Mouse (Mus musculus) ES-Bruce4 (cell line): Measurements from ENCODE around the gene Gemin6. TPM values are rescaled to one million over a fixed set of nuclear protein-coding genes. Genes with fewer than 3 reads are reported as not detected.

Experiments used
- H3K27ac ChIP-seq: 2 replicates; pipeline ENCODE4 v1.5.1; 2012; ENCODE audit warnings: low read length, inconsistent platforms; ENCODE audit not compliant: insufficient read depth
- H3K27me3 ChIP-seq: 2 replicates; pipeline ENCODE4 v1.6.1; 2012; ENCODE audit warnings: mild to moderate bottlenecking, low read length, inconsistent platforms; ENCODE audit not compliant: control insufficient read depth, poor library complexity, insufficient read depth, severe bottlenecking
- H3K36me3 ChIP-seq: 2 replicates; pipeline ENCODE4 v1.6.1; 2012; ENCODE audit warnings: inconsistent platforms, mild to moderate bottlenecking, low read length, moderate library complexity; ENCODE audit not compliant: control insufficient read depth, poor library complexity, insufficient read depth, severe bottlenecking
- H3K4me1 ChIP-seq: one replicate; pipeline ENCODE4 v1.8.1; 2011; ENCODE audit warnings: low read length; ENCODE audit not compliant: control insufficient read depth, insufficient read depth
- H3K4me3 ChIP-seq: 2 replicates; pipeline ENCODE4 v1.5.1; 2011; ENCODE audit warnings: low read depth, mild to moderate bottlenecking, low read length
- H3K9ac ChIP-seq: 2 replicates; pipeline ENCODE4 v1.6.1; 2012; ENCODE audit warnings: low read depth, mild to moderate bottlenecking, inconsistent platforms; ENCODE audit not compliant: poor library complexity, severe bottlenecking
- H3K9me3 ChIP-seq: replicated peaks from 2 replicates; pipeline ENCODE4 v1.6.1; 2012; ENCODE audit warnings: mild to moderate bottlenecking, low read length, inconsistent platforms; ENCODE audit not compliant: control insufficient read depth, poor library complexity, insufficient read depth, severe bottlenecking
- CTCF ChIP-seq: IDR thresholded peaks from one replicate; pipeline ENCODE4 v1.8.1; 2011; ENCODE audit warnings: low read depth, low read length
- EP300 ChIP-seq: IDR thresholded peaks from 2 replicates; pipeline ENCODE4 v1.6.1; 2011; ENCODE audit warnings: low read depth, low read length; ENCODE audit not compliant: insufficient read depth
- POLR2A ChIP-seq: IDR thresholded peaks from one replicate; pipeline ENCODE4 v1.8.1; 2011; ENCODE audit warnings: low read length; ENCODE audit not compliant: insufficient read depth
- polyA plus RNA-seq: library from polyadenylated mRNA; stranded (reverse); fragments of >200 nt; gene quantifications from 2 replicates; pipeline ENCODE4 v1.2.4, GENCODE M21; 2011; ENCODE audit warnings: low read depth; ENCODE audit not compliant: missing spikeins, insufficient read depth, insufficient read length

Gemin6 gene
- polyA plus RNA-seq, 1 experiment: 45.8 TPM

DNA sequence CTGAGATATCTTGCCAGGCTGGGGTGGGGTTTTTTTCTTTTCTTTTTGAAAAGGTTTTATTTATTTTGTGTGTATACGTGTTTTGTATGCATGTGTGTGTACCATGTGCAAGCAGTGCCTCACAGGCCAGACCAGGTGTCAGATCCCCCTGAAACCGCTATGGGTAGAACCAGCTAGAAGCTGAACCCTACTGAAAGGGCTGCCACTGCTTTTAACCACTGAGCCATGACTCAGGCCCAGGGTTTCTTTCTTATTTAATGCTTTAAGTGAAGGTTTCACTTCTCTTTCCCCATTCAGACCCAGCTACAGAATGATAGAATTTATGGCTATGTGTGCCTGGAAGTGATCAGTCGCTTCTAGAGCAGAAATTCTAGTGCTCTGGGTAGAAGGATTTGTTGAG lies 12.6 kb downstream of the Gemin6 start:
- Histone ChIP-seq H3K27me3 (no peaks in the 10 kb centered on the region), H3K9ac (no peak overlapping the region), H3K27ac (no peak overlapping the region), H3K9me3 (no peaks in the 10 kb centered on the region), H3K4me3 (no peak overlapping the region), H3K4me1 (peaks cover 2% of the 10 kb centered on the region), H3K36me3 (no peaks in the 10 kb centered on the region)
- TF ChIP-seq EP300: no peak
- no peak for TF ChIP-seq CTCF
- TF ChIP-seq POLR2A: no peak

GRCm38 (mm10) chr17:80237475-80237874 lies 13.2 kb downstream of the Gemin6 start:
- Histone ChIP-seq H3K36me3 (no peaks in the 10 kb centered on the region), H3K27ac (no peak overlapping the region), H3K9ac (no peak overlapping the region), H3K27me3 (no peaks in the 10 kb centered on the region), H3K4me1 (peaks cover 2% of the 10 kb centered on the region), H3K9me3 (no peaks in the 10 kb centered on the region), H3K4me3 (no peak overlapping the region)
- TF ChIP-seq EP300 (no peak), CTCF (no peak), POLR2A (no peak)

- Histone ChIP-seq H3K9me3 (no peaks in the 10 kb centered on the region), H3K27me3 (no peaks in the 10 kb centered on the region), H3K9ac (no peak overlapping the region), H3K4me1 (no peaks in the 10 kb centered on the region), H3K27ac (no peak overlapping the region), H3K4me3 (no peak overlapping the region), H3K36me3 (peaks cover 6% of the 10 kb centered on the region; the same call in 1 of the 2 replicates)
- TF ChIP-seq CTCF (peak; percentile 50), POLR2A (no peak), EP300 (no peak)
Observed at GRCm38 (mm10) chr17:80241594-80241993, 17.4 kb downstream of the Gemin6 start.

- Histone ChIP-seq H3K9me3 (no peaks in the 10 kb centered on the region), H3K27me3 (no peaks in the 10 kb centered on the region), H3K27ac (no peak overlapping the region), H3K36me3 (peaks cover 6% of the 10 kb centered on the region; the same call in 1 of the 2 replicates), H3K9ac (no peak overlapping the region), H3K4me3 (no peak overlapping the region), H3K4me1 (no peaks in the 10 kb centered on the region)
- TF ChIP-seq EP300 (no peak), CTCF (no peak), POLR2A (no peak)
Observed at GRCm38 (mm10) chr17:80243116-80243515, 18.9 kb downstream of the Gemin6 start.

- no peak overlapping the region for H3K27ac ChIP-seq
- H3K9me3 ChIP-seq: peaks cover 9% of the 10 kb centered on the region
- no peak for TF ChIP-seq EP300
- no peak for TF ChIP-seq CTCF
- no peak for TF ChIP-seq POLR2A
Observed at GRCm38 (mm10) chr17:80252757-80253525, 28.7 kb downstream of the Gemin6 start.

GRCm38 (mm10) chr17:80254421-80254820 lies 30.2 kb downstream of the Gemin6 start:
- peaks cover 33% of the 10 kb centered on the region for H3K36me3 ChIP-seq
- H3K9me3 ChIP-seq: peaks cover 9% of the 10 kb centered on the region
- TF ChIP-seq EP300 (no peak), POLR2A (no peak), CTCF (no peak)
- peak overlapping the region; percentile 77 for H3K9ac ChIP-seq
- peak overlapping the region; percentile 98 for H3K27ac ChIP-seq
- H3K4me3 ChIP-seq: peak overlapping the region; percentile 42
- peaks cover 2% of the 10 kb centered on the region for H3K4me1 ChIP-seq
- no peaks in the 10 kb centered on the region for H3K27me3 ChIP-seq

More at GRCm38 (mm10) chr17:80252757-80253525, 28.7 kb downstream of the Gemin6 start:
- peaks cover 2% of the 10 kb centered on the region for H3K4me1 ChIP-seq
- peaks cover 29% of the 10 kb centered on the region for H3K36me3 ChIP-seq
- no peaks in the 10 kb centered on the region for H3K27me3 ChIP-seq
- no peak overlapping the region for H3K9ac ChIP-seq
- no peak overlapping the region for H3K4me3 ChIP-seq
